Mouse (Mus musculus): ENCODE results near the gene Dip2b.

Gene Dip2b

GRCm38 (mm10) chr15:100129151-100129790, 90.8 kb downstream of the Dip2b start:
- DNase-seq (ENCODE audit: low spot score) = no peak

- no peak for DNase-seq (ENCODE audit: low spot score)
These were observed 101.2 kb downstream of the Dip2b start for GRCm38 (mm10) chr15:100139665-100140064.

GRCm38 (mm10) chr15:100140428-100140827, 102.0 kb downstream of the Dip2b start:
- DNase-seq (ENCODE audit: low spot score) = no peak

GRCm38 (mm10) chr15:100143091-100143801, 104.8 kb downstream of the Dip2b start:
- no peak for DNase-seq (ENCODE audit: low spot score)

GRCm38 (mm10) chr15:100144854-100145824, 106.7 kb downstream of the Dip2b start:
- DNase-seq (ENCODE audit: low spot score) = no peak

- no peak for DNase-seq (ENCODE audit: low spot score)
These were observed 107.5 kb downstream of the Dip2b start for GRCm38 (mm10) chr15:100145917-100146316.

- no peak for DNase-seq (ENCODE audit: low spot score)
These were observed 112.1 kb downstream of the Dip2b start for GRCm38 (mm10) chr15:100150593-100150992.

- no peak for DNase-seq (ENCODE audit: low spot score)
These were observed 113.9 kb downstream of the Dip2b start for GRCm38 (mm10) chr15:100152321-100152720.

GRCm38 (mm10) chr15:100153024-100153423, 114.6 kb downstream of the Dip2b start:
- no peak for DNase-seq (ENCODE audit: low spot score)

- no peak for DNase-seq (ENCODE audit: low spot score)
These were observed 117.7 kb downstream of the Dip2b start for GRCm38 (mm10) chr15:100156095-100156707.

GRCm38 (mm10) chr15:100156781-100157470, 118.5 kb downstream of the Dip2b start:
- DNase-seq (ENCODE audit: low spot score) = no peak

GRCm38 (mm10) chr15:100158985-100159384, 120.5 kb downstream of the Dip2b start:
- peak; percentile 6 for DNase-seq (ENCODE audit: low spot score)

GRCm38 (mm10) chr15:100161747-100162280, 123.3 kb downstream of the Dip2b start:
- DNase-seq (ENCODE audit: low spot score) = no peak

- no peak for DNase-seq (ENCODE audit: low spot score)
These were observed 125.1 kb downstream of the Dip2b start for GRCm38 (mm10) chr15:100163381-100164051.

- no peak for DNase-seq (ENCODE audit: low spot score)
These were observed 128.0 kb downstream of the Dip2b start for GRCm38 (mm10) chr15:100166464-100166863.

GRCm38 (mm10) chr15:100167791-100168190, 129.3 kb downstream of the Dip2b start:
- no peak for DNase-seq (ENCODE audit: low spot score)

GRCm38 (mm10) chr15:100168191-100168606, 129.7 kb downstream of the Dip2b start:
- DNase-seq (ENCODE audit: low spot score) = no peak

- no peak for DNase-seq (ENCODE audit: low spot score)
These were observed 136.7 kb downstream of the Dip2b start for GRCm38 (mm10) chr15:100175176-100175575.

GRCm38 (mm10) chr15:100177167-100177566, 138.7 kb downstream of the Dip2b start:
- no peak for DNase-seq (ENCODE audit: low spot score)

- no peak for DNase-seq (ENCODE audit: low spot score)
These were observed 139.1 kb downstream of the Dip2b start for GRCm38 (mm10) chr15:100177575-100177974.

- no peak for DNase-seq (ENCODE audit: low spot score)
These were observed 140.0 kb downstream of the Dip2b start for GRCm38 (mm10) chr15:100178487-100178886.
